Mouse (Mus musculus) neural tube, embryonic 14.5 days (tissue): ENCODE data around the gene Cars2. TPM values are rescaled to one million over a fixed set of nuclear protein-coding genes. Genes with fewer than 3 reads are reported as not detected.

Experiments used
- ATAC-seq: fragments of 200-750 bp; cut with Nextera tagmentation; 2 replicates; pipeline ENCODE4 v1.8.0; 2017; ENCODE audit warnings: low read depth, mild to moderate bottlenecking, moderate TSS enrichment, moderate library complexity
- H3K27ac ChIP-seq: fragments of 300-500 bp; sonication (generic); 2 replicates; pipeline ENCODE4 v1.5.1; 2014; ENCODE audit warnings: low read depth, mild to moderate bottlenecking, control low read depth, low read length, moderate library complexity, mixed read lengths
- H3K27me3 ChIP-seq: fragments of 300-500 bp; sonication (generic); 2 replicates; pipeline ENCODE4 v1.6.1; 2014; ENCODE audit warnings: low read length; ENCODE audit not compliant: control insufficient read depth, insufficient read depth
- H3K36me3 ChIP-seq: fragments of 300-500 bp; sonication (generic); 2 replicates; pipeline ENCODE4 v1.6.1; 2014; ENCODE audit warnings: low read length, mixed read lengths; ENCODE audit not compliant: control insufficient read depth, insufficient read depth
- H3K4me1 ChIP-seq: fragments of 300-500 bp; sonication (generic); 2 replicates; pipeline ENCODE4 v1.6.1; 2014; ENCODE audit warnings: low read length; ENCODE audit not compliant: control insufficient read depth, insufficient read depth
- H3K4me2 ChIP-seq: fragments of 300-500 bp; sonication (generic); 2 replicates; pipeline ENCODE4 v1.6.1; 2014; ENCODE audit warnings: mild to moderate bottlenecking, low read depth, low read length, control low read depth
- H3K4me3 ChIP-seq: fragments of 300-500 bp; sonication (generic); 2 replicates; pipeline ENCODE4 v1.5.1; 2014; ENCODE audit warnings: low read depth, low read length, control low read depth, mixed read lengths
- H3K9ac ChIP-seq: fragments of 300-500 bp; sonication (generic); replicated peaks from 2 replicates; pipeline ENCODE4 v1.6.1; 2014; ENCODE audit warnings: low read depth, mild to moderate bottlenecking, control low read depth, low read length, mixed read lengths
- H3K9me3 ChIP-seq: fragments of 300-500 bp; sonication (generic); 2 replicates; pipeline ENCODE4 v1.6.1; 2016; ENCODE audit warnings: low read length; ENCODE audit not compliant: control insufficient read depth
- WGBS: fragments of 180-500 bp; shearing (Covaris S2); extraction: QIAGEN DNeasy Blood & Tissue Kit; methylation state at CpG from one replicate; pipeline ENCODE4 v1.1.7; 2014; 5-methylcytosine and 5-hydroxymethylcytosine counted together
- polyA plus RNA-seq: library from polyadenylated mRNA; unstranded; fragments of >200 nt; fragmentation: Nextera tagmentation; extraction: Ambion mirVana; gene quantifications from 2 replicates; pipeline ENCODE4 v1.2.1, GENCODE M21; 2014

The Cars2 gene
- polyA plus RNA-seq, 1 experiment from 2014 or later: 27.6 TPM

DNA sequence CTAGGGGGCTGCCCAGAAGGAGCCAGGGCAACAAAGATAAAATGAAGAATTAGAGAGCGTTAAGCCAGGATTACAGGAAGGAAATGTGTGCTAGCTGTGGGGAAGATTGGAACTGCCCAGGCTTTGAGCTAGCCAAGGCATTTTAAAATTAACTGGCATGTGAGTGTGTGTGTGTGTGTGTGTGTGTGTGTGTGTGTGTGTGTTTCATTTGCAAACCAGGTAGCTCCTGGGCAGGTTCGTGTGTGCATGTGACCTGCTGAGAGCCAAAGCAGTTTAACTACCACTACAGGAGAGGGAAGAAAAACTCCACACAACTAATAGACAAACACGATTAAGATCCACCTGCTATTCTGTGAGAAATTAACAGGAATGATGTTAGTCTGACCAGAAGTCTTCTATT lies 27.3 kb downstream of the Cars2 start:
- 97% methylated on average over 3 of the region's 3 CpGs for WGBS
- H3K4me1 ChIP-seq: no peaks in the 10 kb centered on the region
- H3K36me3 ChIP-seq: 0 out of 2 replicates have a peak, but pooled peaks cover 6% of the 10 kb centered on the region
- ATAC-seq: no peak
- no peak overlapping the region for H3K27ac ChIP-seq
- H3K9ac ChIP-seq: no peak overlapping the region
- no peaks in the 10 kb centered on the region for H3K9me3 ChIP-seq
- no peak overlapping the region for H3K4me2 ChIP-seq
- no peak overlapping the region for H3K4me3 ChIP-seq
- no peaks in the 10 kb centered on the region for H3K27me3 ChIP-seq

GRCm38 (mm10) chr8:11518676-11519075 lies 31.9 kb downstream of the Cars2 start:
- Histone ChIP-seq H3K9me3 (no peaks in the 10 kb centered on the region), H3K4me2 (no peak overlapping the region), H3K27ac (no peak overlapping the region), H3K4me3 (no peak overlapping the region), H3K9ac (no peak overlapping the region), H3K27me3 (no peaks in the 10 kb centered on the region), H3K36me3 (peaks cover 17% of the 10 kb centered on the region; the same call in 1 of the 2 replicates), H3K4me1 (no peaks in the 10 kb centered on the region)
- ATAC-seq: no peak
- 91% methylated on average over 11 of the region's 11 CpGs for WGBS

- H3K27ac ChIP-seq: no peak overlapping the region
- H3K4me3 ChIP-seq: no peak overlapping the region
- H3K4me1 ChIP-seq: no peaks in the 10 kb centered on the region
- no peak overlapping the region for H3K4me2 ChIP-seq
- 95% methylated on average over 6 of the region's 6 CpGs for WGBS
- H3K36me3 ChIP-seq: peaks cover 22% of the 10 kb centered on the region; the same call in 1 of the 2 replicates
- no peaks in the 10 kb centered on the region for H3K27me3 ChIP-seq
- no peak for ATAC-seq
- no peak overlapping the region for H3K9ac ChIP-seq
- no peaks in the 10 kb centered on the region for H3K9me3 ChIP-seq
Observed at GRCm38 (mm10) chr8:11518056-11518396, 32.6 kb downstream of the Cars2 start.

GRCm38 (mm10) chr8:11517366-11518055 lies 33.1 kb downstream of the Cars2 start:
- no peaks in the 10 kb centered on the region for H3K4me1 ChIP-seq
- no peaks in the 10 kb centered on the region for H3K9me3 ChIP-seq
- no peaks in the 10 kb centered on the region for H3K27me3 ChIP-seq
- no peak overlapping the region for H3K4me2 ChIP-seq
- H3K36me3 ChIP-seq: peaks cover 25% of the 10 kb centered on the region; the same call in 1 of the 2 replicates
- no peak for ATAC-seq
- no peak overlapping the region for H3K9ac ChIP-seq
- no peak overlapping the region for H3K4me3 ChIP-seq
- WGBS: 88% methylated on average over 16 of the region's 16 CpGs
- H3K27ac ChIP-seq: no peak overlapping the region

GRCm38 (mm10) chr8:11516292-11516691 lies 34.3 kb downstream of the Cars2 start:
- no peak overlapping the region for H3K27ac ChIP-seq
- no peaks in the 10 kb centered on the region for H3K27me3 ChIP-seq
- WGBS: 96% methylated on average over 9 of the region's 9 CpGs
- no peak overlapping the region for H3K9ac ChIP-seq
- ATAC-seq: 0 out of 2 replicates have a peak, but pooled peaks have one; percentile 26
- no peaks in the 10 kb centered on the region for H3K4me1 ChIP-seq
- no peak overlapping the region for H3K4me3 ChIP-seq
- no peaks in the 10 kb centered on the region for H3K9me3 ChIP-seq
- H3K36me3 ChIP-seq: peaks cover 28% of the 10 kb centered on the region; the same call in 1 of the 2 replicates
- H3K4me2 ChIP-seq: no peak overlapping the region

GRCm38 (mm10) chr8:11513247-11513646 lies 37.3 kb downstream of the Cars2 start:
- H3K36me3 ChIP-seq: peaks cover 42% of the 10 kb centered on the region
- H3K4me1 ChIP-seq: no peaks in the 10 kb centered on the region
- WGBS: 90% methylated on average over 5 of the region's 5 CpGs
- no peak for ATAC-seq
- H3K9ac ChIP-seq: no peak overlapping the region
- no peak overlapping the region for H3K4me3 ChIP-seq
- H3K9me3 ChIP-seq: no peaks in the 10 kb centered on the region
- no peak overlapping the region for H3K27ac ChIP-seq
- H3K27me3 ChIP-seq: no peaks in the 10 kb centered on the region
- H3K4me2 ChIP-seq: no peak overlapping the region

DNA sequence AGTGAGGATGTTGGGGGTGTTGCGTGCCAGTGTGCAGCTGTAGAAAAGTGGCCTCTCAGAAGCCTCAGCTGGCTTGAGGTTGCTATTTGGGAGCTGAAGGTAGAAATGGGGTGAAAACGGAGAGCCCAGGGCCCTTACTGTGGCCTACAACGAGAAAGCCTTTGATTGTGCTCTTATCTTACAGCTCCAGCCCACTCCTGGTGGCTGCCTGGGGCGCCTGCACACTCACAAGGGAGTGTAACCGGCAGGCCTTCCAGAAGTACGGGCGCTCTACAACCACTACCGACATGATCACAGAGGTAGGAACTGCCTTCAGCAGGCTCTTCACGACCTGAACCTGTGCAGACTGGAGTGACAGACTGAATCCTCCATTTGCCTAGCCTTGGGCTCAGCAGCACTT lies 37.9 kb downstream of the Cars2 start:
- H3K36me3 ChIP-seq: peaks cover 45% of the 10 kb centered on the region
- ATAC-seq: no peak
- WGBS: 92% methylated on average over 9 of the region's 9 CpGs
- no peak overlapping the region for H3K9ac ChIP-seq
- H3K9me3 ChIP-seq: no peaks in the 10 kb centered on the region
- H3K27me3 ChIP-seq: no peaks in the 10 kb centered on the region
- no peak overlapping the region for H3K4me2 ChIP-seq
- no peak overlapping the region for H3K4me3 ChIP-seq
- H3K27ac ChIP-seq: no peak overlapping the region
- no peaks in the 10 kb centered on the region for H3K4me1 ChIP-seq

- no peak for ATAC-seq
Observed at GRCm38 (mm10) chr8:11510971-11511370, 39.6 kb downstream of the Cars2 start.

GRCm38 (mm10) chr8:11508880-11509279 lies 41.7 kb downstream of the Cars2 start:
- no peak overlapping the region for H3K9ac ChIP-seq
- H3K9me3 ChIP-seq: no peaks in the 10 kb centered on the region
- no peak overlapping the region for H3K4me2 ChIP-seq
- no peak overlapping the region for H3K27ac ChIP-seq
- H3K4me1 ChIP-seq: no peaks in the 10 kb centered on the region
- ATAC-seq: no peak
- peaks cover 56% of the 10 kb centered on the region for H3K36me3 ChIP-seq
- H3K4me3 ChIP-seq: no peak overlapping the region
- WGBS: 88% methylated on average over 10 of the region's 10 CpGs
- no peaks in the 10 kb centered on the region for H3K27me3 ChIP-seq

More at GRCm38 (mm10) chr8:11510971-11511370, 39.6 kb downstream of the Cars2 start:
- Histone ChIP-seq H3K4me2 (no peak overlapping the region), H3K4me1 (no peaks in the 10 kb centered on the region), H3K9me3 (no peaks in the 10 kb centered on the region), H3K4me3 (no peak overlapping the region), H3K27me3 (no peaks in the 10 kb centered on the region), H3K27ac (no peak overlapping the region), H3K36me3 (peaks cover 45% of the 10 kb centered on the region), H3K9ac (no peak overlapping the region)
- 90% methylated on average over 5 of the region's 5 CpGs for WGBS
